Mouse (Mus musculus) MEL (cell line): ENCODE measurements around the gene Cyp27a1. TPM values are rescaled to one million over a fixed set of nuclear protein-coding genes. Genes with fewer than 3 reads are reported as not detected.

ENCODE experiments used
- DNase-seq: peaks from one replicate; pipeline ENCODE4 v3.0.0; 2011; ENCODE audit warnings: low read depth, low spot score
- H3K27ac ChIP-seq: 2 replicates; pipeline ENCODE4 v1.5.1; 2012; ENCODE audit warnings: low read depth, mild to moderate bottlenecking, control low read depth, low read length, moderate library complexity; ENCODE audit not compliant: control insufficient read depth
- H3K27me3 ChIP-seq, 2 experiments: fragments of 150-350 bp in 1 of 2; sonication (generic) in 1 of 2; 2 replicates each; pipeline ENCODE4 v1.6.1; 2012; ENCODE audit warnings: low read length in 2 of 2, mild to moderate bottlenecking in 2 of 2, improper control_type of control experiment in 1 of 2, moderate library complexity in 1 of 2; ENCODE audit not compliant: insufficient read depth in 2 of 2, control insufficient read depth in 1 of 2
- H3K36me3 ChIP-seq, 2 experiments: 2 replicates each; pipeline ENCODE4 v1.6.1; 2012 to 2014; ENCODE audit warnings: low read length in 2 of 2, improper control_type of control experiment in 1 of 2, inconsistent platforms in 1 of 2, mild to moderate bottlenecking in 1 of 2; ENCODE audit not compliant: insufficient read depth in 2 of 2, control insufficient read depth in 1 of 2
- H3K4me1 ChIP-seq, 2 experiments: fragments of 150-350 bp in 1 of 2; sonication (generic) in 1 of 2; 2 replicates each; pipeline ENCODE4 v1.6.1; 2012; ENCODE audit warnings: low read length in 2 of 2, improper control_type of control experiment in 1 of 2, mild to moderate bottlenecking in 1 of 2; ENCODE audit not compliant: insufficient read depth in 2 of 2, control insufficient read depth in 1 of 2
- H3K4me3 ChIP-seq, 2 experiments: fragments of 150-350 bp in 1 of 2; sonication (generic) in 1 of 2; 2 replicates each; pipeline ENCODE4 v1.5.1; 2012; ENCODE audit warnings: low read depth in 2 of 2, low read length in 2 of 2, mild to moderate bottlenecking in 2 of 2, moderate library complexity in 2 of 2, control low read depth in 1 of 2, improper control_type of control experiment in 1 of 2; ENCODE audit not compliant: control insufficient read depth in 1 of 2, insufficient read depth in 1 of 2
- H3K79me2 ChIP-seq: 2 replicates; pipeline ENCODE4 v1.6.1; 2012; ENCODE audit warnings: mild to moderate bottlenecking, low read length, moderate library complexity; ENCODE audit not compliant: control insufficient read depth, poor library complexity, insufficient read depth
- H3K9ac ChIP-seq: 2 replicates; pipeline ENCODE4 v1.6.1; 2012; ENCODE audit warnings: low read depth, mild to moderate bottlenecking, control low read depth, low read length, moderate library complexity; ENCODE audit not compliant: control insufficient read depth, poor library complexity, severe bottlenecking
- H3K9me3 ChIP-seq: fragments of 150-350 bp; sonication (generic); replicated peaks from 2 replicates; pipeline ENCODE4 v1.6.1; 2012; ENCODE audit warnings: mild to moderate bottlenecking, low read length, improper control_type of control experiment, moderate library complexity; ENCODE audit not compliant: insufficient read depth
- CTCF ChIP-seq, 3 experiments: IDR thresholded peaks in 2 of 3; conservative IDR thresholded peaks in 1 of 3; 2 replicates each; pipeline ENCODE4 v1.5.1; 2011 to 2012; ENCODE audit warnings: low read length in 3 of 3, low read depth in 2 of 3, mild to moderate bottlenecking in 2 of 3, improper control_type of control experiment in 1 of 3, inconsistent platforms in 1 of 3, mixed read lengths in 1 of 3, moderate library complexity in 1 of 3; ENCODE audit not compliant: control insufficient read depth in 1 of 3, insufficient read depth in 1 of 3, poor library complexity in 1 of 3, severe bottlenecking in 1 of 3
- E2F4 ChIP-seq: IDR thresholded peaks from 2 replicates; pipeline ENCODE4 v1.6.1; 2011; ENCODE audit warnings: low read depth, low read length, improper control_type of control experiment, borderline replicate concordance
- ELF1 ChIP-seq: IDR thresholded peaks from 2 replicates; pipeline ENCODE4 v1.6.1; 2014; ENCODE audit warnings: low read depth, mild to moderate bottlenecking, inconsistent platforms, low read length, improper control_type of control experiment, moderate library complexity
- EP300 ChIP-seq, 2 experiments: IDR thresholded peaks; 2 replicates each; pipeline ENCODE4 v1.6.1; 2011; ENCODE audit warnings: improper control_type of control experiment in 2 of 2, low read length in 2 of 2, low read depth in 1 of 2, mild to moderate bottlenecking in 1 of 2
- ETS1 ChIP-seq: IDR thresholded peaks from 2 replicates; pipeline ENCODE4 v1.6.1; 2012; ENCODE audit warnings: low read depth, mild to moderate bottlenecking, inconsistent platforms, low read length, improper control_type of control experiment, moderate library complexity
- GATA1 ChIP-seq: IDR thresholded peaks from 2 replicates; pipeline ENCODE4 v1.6.1; 2011; ENCODE audit warnings: low read depth, low read length, improper control_type of control experiment
- HCFC1 ChIP-seq: IDR thresholded peaks from 2 replicates; pipeline ENCODE4 v1.6.1; 2012; ENCODE audit warnings: low read depth, mild to moderate bottlenecking, inconsistent platforms, low read length, improper control_type of control experiment, moderate library complexity
- MAFK ChIP-seq: IDR thresholded peaks from 2 replicates; pipeline ENCODE4 v1.6.1; 2011; ENCODE audit warnings: low read depth, mild to moderate bottlenecking, low read length, improper control_type of control experiment, borderline replicate concordance
- MAZ ChIP-seq: IDR thresholded peaks from 2 replicates; pipeline ENCODE4 v1.6.1; 2012; ENCODE audit warnings: low read depth, mild to moderate bottlenecking, inconsistent platforms, low read length, improper control_type of control experiment
- MXI1 ChIP-seq: IDR thresholded peaks from 2 replicates; pipeline ENCODE4 v1.6.1; 2011; ENCODE audit warnings: mild to moderate bottlenecking, low read depth, low read length, improper control_type of control experiment
- MYB ChIP-seq: IDR thresholded peaks from 2 replicates; pipeline ENCODE4 v1.6.1; 2011; ENCODE audit warnings: mild to moderate bottlenecking, low read depth, low read length, improper control_type of control experiment
- MYC ChIP-seq: IDR thresholded peaks from 2 replicates; pipeline ENCODE4 v1.6.1; 2011; ENCODE audit warnings: low read depth, mild to moderate bottlenecking, low read length, improper control_type of control experiment, moderate library complexity
- NRF1 ChIP-seq: IDR thresholded peaks from 2 replicates; pipeline ENCODE4 v1.6.1; 2014; ENCODE audit warnings: low read depth, mild to moderate bottlenecking, inconsistent platforms, low read length, improper control_type of control experiment, moderate library complexity; ENCODE audit not compliant: poor library complexity, insufficient read depth, severe bottlenecking
- POLR2AphosphoS2 ChIP-seq: IDR thresholded peaks from 2 replicates; pipeline ENCODE4 v1.6.1; 2011; ENCODE audit warnings: low read length, improper control_type of control experiment
- POLR2AphosphoS5 ChIP-seq: IDR thresholded peaks from 2 replicates; pipeline ENCODE4 v1.6.1; 2012; ENCODE audit warnings: low read depth, borderline replicate concordance, mild to moderate bottlenecking, inconsistent platforms, low read length, moderate library complexity, mixed read lengths
- RAD21 ChIP-seq: IDR thresholded peaks from 2 replicates; pipeline ENCODE4 v1.6.1; 2011; ENCODE audit warnings: mild to moderate bottlenecking, low read depth, low read length, improper control_type of control experiment
- SMC3 ChIP-seq: IDR thresholded peaks from 2 replicates; pipeline ENCODE4 v1.6.1; 2011; ENCODE audit warnings: low read depth, low read length, improper control_type of control experiment
- TAL1 ChIP-seq: IDR thresholded peaks from 2 replicates; pipeline ENCODE4 v1.6.1; 2012; ENCODE audit warnings: mild to moderate bottlenecking, inconsistent platforms, low read length, moderate library complexity, mixed read lengths
- TBP ChIP-seq: IDR thresholded peaks from 2 replicates; pipeline ENCODE4 v1.8.0; 2011; ENCODE audit warnings: low read depth, low read length, improper control_type of control experiment
- USF1 ChIP-seq: IDR thresholded peaks from 2 replicates; pipeline ENCODE4 v1.6.1; 2014; ENCODE audit warnings: low read depth, mild to moderate bottlenecking, inconsistent platforms, low read length, improper control_type of control experiment, moderate library complexity
- USF2 ChIP-seq, 2 experiments: IDR thresholded peaks; 2 replicates each; pipeline ENCODE4 v1.6.1; 2011 to 2012; ENCODE audit warnings: improper control_type of control experiment in 2 of 2, low read length in 2 of 2, borderline replicate concordance in 1 of 2, inconsistent platforms in 1 of 2, low read depth in 1 of 2, mild to moderate bottlenecking in 1 of 2; ENCODE audit not compliant: insufficient read depth in 1 of 2
- ZC3H11A ChIP-seq: IDR thresholded peaks from 2 replicates; pipeline ENCODE4 v1.6.1; 2012; ENCODE audit warnings: low read depth, mild to moderate bottlenecking, inconsistent platforms, low read length, improper control_type of control experiment
- ZMIZ1 ChIP-seq: IDR thresholded peaks from 2 replicates; pipeline ENCODE4 v1.6.1; 2012; ENCODE audit warnings: low read depth, mild to moderate bottlenecking, inconsistent platforms, low read length, improper control_type of control experiment, moderate library complexity
- polyA plus RNA-seq, 2 experiments: library from polyadenylated mRNA; stranded (reverse) in 1 of 2; unstranded in 1 of 2; fragments of >175 nt in 1 of 2; fragments of >200 nt in 1 of 2; gene quantifications; 2 replicates each; pipeline versions ENCODE4 v1.2.1 to v1.2.4; 2012; ENCODE audit warnings: low replicate concordance in 2 of 2, low read depth in 1 of 2; ENCODE audit not compliant: insufficient read length in 2 of 2, insufficient read depth in 1 of 2, missing spikeins in 1 of 2
- total RNA-seq: library from RNA; depleted of rRNA; stranded (reverse); fragments of 300-350 nt; gene quantifications from 2 replicates; pipeline ENCODE4 v1.2.3, GENCODE M21; 2012

Cyp27a1 gene
- total and polyA plus RNA-seq, 3 experiments: not detected

DNA sequence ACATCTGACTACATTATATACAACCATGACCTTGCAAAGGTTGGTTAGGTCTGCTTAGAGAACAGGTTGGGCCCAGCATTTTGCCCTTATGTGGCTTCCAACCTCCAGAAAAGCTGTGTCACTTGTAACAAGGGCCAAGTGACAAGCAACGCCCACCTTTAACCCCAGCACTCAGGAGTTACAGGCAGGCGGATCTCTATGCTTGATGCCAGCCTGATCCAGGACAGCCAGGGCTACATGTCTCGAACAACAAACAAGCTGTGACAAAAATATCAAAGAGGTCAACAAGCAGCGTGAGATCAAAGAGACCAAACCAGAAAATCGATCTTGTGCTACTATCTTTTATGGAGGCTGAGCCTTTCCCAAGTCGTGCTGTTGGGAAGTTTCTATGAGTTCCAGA is 8.3 kb downstream of the Cyp27a1 start:
- TF ChIP-seq ZC3H11A: no peak
- TF ChIP-seq POLR2AphosphoS2: no peak
- TF ChIP-seq MYC: no peak
- no peak for TF ChIP-seq ZMIZ1
- no peak for TF ChIP-seq SMC3
- TF ChIP-seq HCFC1: no peak
- no peak for TF ChIP-seq MYB
- no peak for TF ChIP-seq RAD21
- no peak for TF ChIP-seq USF1
- no peak for TF ChIP-seq EP300 (IDR thresholded peaks at IDR 0.05; ENCODE audit: low read depth in 1 of 2, low read length in 2 of 2)
- Histone ChIP-seq H3K27me3 (peaks cover 0 to 2% of the 10 kb centered on the region in 2 experiments; a peak in 2 of 4 replicates), H3K27ac (no peak overlapping the region), H3K9me3 (no peaks in the 10 kb centered on the region), H3K9ac (no peak overlapping the region), H3K4me1 (no peaks in the 10 kb centered on the region), H3K79me2 (no peaks in the 10 kb centered on the region), H3K4me3 (no peak overlapping the region), H3K36me3 (no peaks in the 10 kb centered on the region)
- no peak for DNase-seq

DNA sequence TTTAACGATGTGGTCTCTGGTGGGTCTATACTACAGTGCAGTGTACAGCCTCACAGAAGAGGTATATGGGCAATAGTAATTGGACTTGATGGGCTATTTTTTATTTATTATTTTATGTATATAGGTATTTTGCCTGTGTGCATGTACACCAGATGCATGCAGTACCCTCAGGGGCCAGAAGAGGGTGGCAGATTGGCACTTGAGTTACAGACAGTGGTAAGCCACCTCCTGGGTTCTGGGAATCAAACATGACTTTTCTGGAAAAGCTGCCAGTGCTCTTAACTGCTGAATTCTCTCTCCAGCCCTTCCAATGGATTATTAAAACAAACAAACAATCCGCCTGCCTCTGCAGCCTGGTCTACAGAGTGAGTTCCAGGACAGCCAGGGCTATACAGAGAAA is 10.4 kb downstream of the Cyp27a1 start:
- Histone ChIP-seq H3K4me1 (peaks cover 0 to 12% of the 10 kb centered on the region in 2 experiments; a peak in 2 of 4 replicates), H3K9me3 (no peaks in the 10 kb centered on the region), H3K4me3 (no peak overlapping the region), H3K27ac (no peak overlapping the region), H3K36me3 (peaks cover 0 to 7% of the 10 kb centered on the region in 2 experiments; a peak in 2 of 4 replicates), H3K9ac (no peak overlapping the region), H3K79me2 (no peaks in the 10 kb centered on the region), H3K27me3 (peaks cover 0 to 2% of the 10 kb centered on the region in 2 experiments; a peak in 2 of 4 replicates)
- TF ChIP-seq GATA1 (no peak), RAD21 (peak; percentile 17; the same call in 1 of the 2 replicates), CTCF (IDR thresholded peaks at IDR 0.05 in 2 of 3, conservative IDR thresholded peaks at IDR 0.05 in 1 of 3; ENCODE audit: control insufficient read depth in 1 of 3, insufficient read depth in 1 of 3, low read depth in 2 of 3, low read length in 3 of 3, poor library complexity in 1 of 3, severe bottlenecking in 1 of 3) (peak; percentile 46 to 58 (median 49))
- peak; percentile 56 for DNase-seq

DNA sequence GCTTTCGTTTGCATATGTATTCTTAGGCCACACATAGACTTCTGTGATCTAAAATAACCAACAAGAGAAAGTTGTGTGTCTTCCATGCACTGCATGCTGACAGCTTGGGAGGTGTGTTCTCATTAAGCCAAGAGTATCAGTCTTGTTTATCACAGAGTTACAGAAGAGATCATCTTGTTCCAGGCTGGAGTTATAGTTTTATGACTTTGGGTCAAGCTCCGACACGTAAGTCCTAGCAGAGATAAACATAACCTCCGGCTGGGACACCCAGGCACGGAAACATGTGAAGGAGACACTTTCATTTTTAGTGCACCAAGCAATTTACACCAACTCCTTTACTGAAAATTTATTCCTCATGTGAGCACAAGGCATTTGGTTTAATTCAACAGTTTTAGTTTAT is 12.7 kb downstream of the Cyp27a1 start:
- DNase-seq: no peak
- no peaks in the 10 kb centered on the region for H3K79me2 ChIP-seq
- peaks cover 0 to 17% of the 10 kb centered on the region in 2 experiments; a peak in 2 of 4 replicates for H3K4me1 ChIP-seq
- no peak overlapping the region for H3K9ac ChIP-seq
- TF ChIP-seq USF1 (no peak), POLR2AphosphoS5 (no peak), TBP (no peak), NRF1 (no peak), MYB (no peak), MAFK (no peak), USF2 (IDR thresholded peaks at IDR 0.05; ENCODE audit: borderline replicate concordance in 1 of 2, insufficient read depth in 1 of 2, low read depth in 1 of 2, low read length in 2 of 2) (no peak), E2F4 (no peak), MAZ (no peak), MXI1 (no peak), ETS1 (no peak), ZC3H11A (no peak), GATA1 (no peak), TAL1 (no peak), SMC3 (no peak), ELF1 (no peak), MYC (no peak)
- H3K27me3 ChIP-seq: no peaks in the 10 kb centered on the region
- no peak overlapping the region for H3K4me3 ChIP-seq
- H3K36me3 ChIP-seq: peaks cover 0 to 15% of the 10 kb centered on the region in 2 experiments; a peak in 2 of 4 replicates
- no peak overlapping the region for H3K27ac ChIP-seq
- no peaks in the 10 kb centered on the region for H3K9me3 ChIP-seq
